Mouse (Mus musculus): ENCODE data around the gene Surf4.

DNA sequence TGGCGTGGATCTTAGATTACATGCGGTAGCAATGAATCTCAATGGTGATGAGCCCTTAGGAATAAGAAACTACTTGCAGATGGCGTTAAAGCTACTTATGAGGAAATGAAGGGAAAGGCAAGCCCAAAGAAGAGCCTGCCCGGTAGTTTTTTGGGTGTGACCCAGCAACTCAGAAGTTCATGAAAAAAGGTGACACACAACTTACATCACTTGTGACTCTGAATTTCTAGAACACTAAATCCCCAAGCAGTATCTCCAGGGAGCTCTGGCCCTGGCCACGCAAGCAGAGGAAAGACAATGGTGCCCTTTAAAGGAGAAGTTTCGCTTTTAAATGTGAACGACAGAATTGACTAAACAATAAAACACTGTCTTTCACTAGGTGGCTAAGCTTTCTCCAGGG, 30.4 kb downstream of the Surf4 start:
- TF ChIP-seq ZC3H11A (IDR thresholded peaks at IDR 0.05; ENCODE audit: borderline replicate concordance, low read depth, low read length) = no peak
- no peak for TF ChIP-seq MAFK (IDR thresholded peaks at IDR 0.05; ENCODE audit: insufficient read depth, low read depth, low read length)

Measured in ES-E14 (cell line).